Mouse (Mus musculus): ENCODE measurements around the gene Aqp11. TPM values are rescaled to one million over a fixed set of nuclear protein-coding genes. Genes with fewer than 3 reads are reported as not detected.

Gene Aqp11
- polyA plus RNA-seq (2012; rRNA removed) = 11.5 and 12.2 TPM in 2 replicates

GRCm38 (mm10) chr7:97737638-97738456 lies at the start of gene Aqp11:
Gene Aqp11, minus strand, starts transcription at chr7:97738289.

GRCm38 (mm10) chr7:97696506-97697254 lies 41.4 kb downstream of the Aqp11 start, which contains the start of gene Clns1a:
Gene Clns1a, plus strand, starts transcription at chr7:97696634.

Other genes starting within 250 kb of the Aqp11 start
- gene Aamdc, start 158.8 kb downstream of the Aqp11 start, polyA plus RNA-seq (2012; rRNA removed) = 48.0 and 52.3 TPM in 2 replicates
- gene Rsf1, start 158.4 kb downstream of the Aqp11 start, polyA plus RNA-seq (2012; rRNA removed) = 12.7 and 12.8 TPM in 2 replicates
- 116 and 117 TPM in 2 replicates for gene Clns1a, start 41.7 kb downstream of the Aqp11 start, polyA plus RNA-seq (2012; rRNA removed)
- 116 and 117 TPM in 2 replicates for gene Pak1, start 50.3 kb upstream of the Aqp11 start, polyA plus RNA-seq (2012; rRNA removed)
- gene Gdpd4, start 181.7 kb upstream of the Aqp11 start, polyA plus RNA-seq (2012; rRNA removed) = 0.03 and 0.05 TPM in 2 replicates

All from central nervous system, embryonic 18 days (tissue).